Mouse (Mus musculus): ENCODE data around the gene Idh1. TPM values are rescaled to one million over a fixed set of nuclear protein-coding genes. Genes with fewer than 3 reads are reported as not detected.
A peak's percentile ranks its signal among the peaks of the same experiment; 100 is the strongest.

The Idh1 gene
- total and polyA plus RNA-seq, 2 experiments from 2014 or later: 240 to 408 TPM

DNA sequence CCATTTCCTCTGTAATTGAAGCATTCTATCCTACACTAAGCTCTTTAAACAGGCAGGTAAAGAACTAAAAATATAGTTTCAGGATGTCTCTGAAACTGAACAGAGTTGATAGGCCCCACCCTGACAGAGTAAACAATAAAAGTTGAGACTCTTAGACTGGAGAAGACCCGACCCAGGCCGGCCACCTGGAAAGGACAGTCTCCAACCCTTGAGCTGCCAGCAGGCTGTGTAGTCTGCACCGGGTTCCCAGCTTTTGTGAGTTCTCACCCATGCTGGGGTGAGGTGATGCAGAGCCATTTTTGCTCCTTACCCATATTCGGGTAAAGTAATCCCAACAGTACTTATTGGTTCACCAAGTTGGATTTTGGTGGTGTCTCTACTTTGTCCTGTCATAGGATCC, 10.1 kb downstream of the Idh1 start:
- Histone ChIP-seq H3K4me2 (ENCODE audit: low read depth, low read length, poor library complexity, severe bottlenecking) (peak overlapping the region; percentile 15; the same call in 1 of the 2 replicates), H3K4me3 (ENCODE audit: low read depth, low read length) (no peak overlapping the region), H3K9me3 (ENCODE audit: low read length) (no peaks in the 10 kb centered on the region), H3K27ac (ENCODE audit: low read depth, low read length) (no peak overlapping the region), H3K4me1 (ENCODE audit: insufficient read depth, low read length) (peaks cover 9% of the 10 kb centered on the region; the same call in 1 of the 2 replicates), H3K36me3 (ENCODE audit: insufficient read depth, low read length) (peaks cover 9% of the 10 kb centered on the region), H3K9ac (replicated peaks; ENCODE audit: low read length, poor library complexity, severe bottlenecking) (no peak overlapping the region), H3K27me3 (ENCODE audit: insufficient read depth, low read length) (no peaks in the 10 kb centered on the region)
- ATAC-seq (ENCODE audit: low FRiP score) (no peak), DNase-seq (ENCODE audit: low spot score) (no peak)
- TF ChIP-seq CTCF (IDR thresholded peaks at IDR 0.05): no peak
- WGBS: 74% methylated on average over 4 of the region's 4 CpGs

GRCm38 (mm10) chr1:65173716-65174115, 12.6 kb downstream of the Idh1 start:
- DNase-seq (ENCODE audit: low spot score) (no peak), ATAC-seq (ENCODE audit: low FRiP score) (no peak)
- Histone ChIP-seq H3K27me3 (ENCODE audit: insufficient read depth, low read length) (no peaks in the 10 kb centered on the region), H3K4me3 (ENCODE audit: low read depth, low read length) (no peak overlapping the region), H3K9ac (replicated peaks; ENCODE audit: low read length, poor library complexity, severe bottlenecking) (no peak overlapping the region), H3K9me3 (ENCODE audit: low read length) (no peaks in the 10 kb centered on the region), H3K4me2 (ENCODE audit: low read depth, low read length, poor library complexity, severe bottlenecking) (no peak overlapping the region), H3K27ac (ENCODE audit: low read depth, low read length) (no peak overlapping the region), H3K36me3 (ENCODE audit: insufficient read depth, low read length) (peaks cover 17% of the 10 kb centered on the region), H3K4me1 (ENCODE audit: insufficient read depth, low read length) (peaks cover 9% of the 10 kb centered on the region; the same call in 1 of the 2 replicates)
- WGBS: 100% methylated on average over 2 of the region's 2 CpGs
- no peak for TF ChIP-seq CTCF (IDR thresholded peaks at IDR 0.05)

DNA sequence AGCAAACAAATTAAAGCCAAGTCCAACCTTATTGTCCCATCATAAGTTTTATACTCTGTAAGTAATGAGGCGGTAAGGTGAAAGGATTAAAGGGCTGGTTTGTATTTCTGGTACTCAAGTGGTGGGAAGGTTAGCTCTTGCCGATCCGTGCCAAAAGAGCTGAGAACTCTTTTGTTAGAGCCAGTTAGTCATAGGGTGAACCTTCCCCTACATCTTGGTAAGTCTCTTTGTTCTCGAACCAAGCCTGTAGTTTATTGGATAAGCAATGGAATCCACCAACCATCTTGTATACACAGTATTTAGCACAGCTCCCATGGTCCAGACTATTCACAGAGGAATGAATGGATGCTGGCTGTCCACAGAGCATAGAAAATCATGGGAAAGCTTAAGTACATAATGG, 14.7 kb downstream of the Idh1 start:
- TF ChIP-seq CTCF (IDR thresholded peaks at IDR 0.05): no peak
- no peak for DNase-seq (ENCODE audit: low spot score)
- no peaks in the 10 kb centered on the region for H3K9me3 ChIP-seq (ENCODE audit: low read length)

DNA sequence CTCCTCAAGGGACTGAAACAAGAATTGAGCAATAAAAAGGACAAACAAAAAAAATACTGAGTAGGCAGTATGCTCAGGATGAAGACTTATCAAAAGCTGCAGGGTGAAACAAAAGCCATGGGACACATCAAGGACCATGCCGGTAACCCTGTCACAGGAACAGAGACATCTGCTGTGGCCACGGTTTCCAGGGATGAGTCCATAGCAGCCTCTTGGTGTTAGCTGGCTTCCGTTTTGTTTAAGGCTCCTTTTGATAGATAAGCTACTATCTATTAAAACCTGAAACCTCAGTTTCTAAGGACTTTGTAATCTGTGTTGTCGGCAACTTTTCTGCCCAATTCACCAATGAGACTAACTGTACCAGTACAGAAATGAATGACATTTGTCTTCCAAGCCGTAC, 16.4 kb downstream of the Idh1 start:
- Histone ChIP-seq H3K4me1 (ENCODE audit: insufficient read depth, low read length) (no peaks in the 10 kb centered on the region), H3K27ac (ENCODE audit: low read depth, low read length) (no peak overlapping the region), H3K27me3 (ENCODE audit: insufficient read depth, low read length) (no peaks in the 10 kb centered on the region), H3K4me2 (ENCODE audit: low read depth, low read length, poor library complexity, severe bottlenecking) (no peak overlapping the region), H3K9ac (replicated peaks; ENCODE audit: low read length, poor library complexity, severe bottlenecking) (no peak overlapping the region), H3K36me3 (ENCODE audit: insufficient read depth, low read length) (peaks cover 40% of the 10 kb centered on the region), H3K9me3 (ENCODE audit: low read length) (no peaks in the 10 kb centered on the region), H3K4me3 (ENCODE audit: low read depth, low read length) (no peak overlapping the region)
- no peak for TF ChIP-seq CTCF (IDR thresholded peaks at IDR 0.05)
- no peak for ATAC-seq (ENCODE audit: low FRiP score)
- 89% methylated on average over 5 of the region's 5 CpGs for WGBS
- DNase-seq (ENCODE audit: low spot score): no peak

More for the DNA sequence above, 14.7 kb downstream of the Idh1 start:
- Histone ChIP-seq H3K36me3 (ENCODE audit: insufficient read depth, low read length) (peaks cover 33% of the 10 kb centered on the region), H3K27me3 (ENCODE audit: insufficient read depth, low read length) (no peaks in the 10 kb centered on the region), H3K4me2 (ENCODE audit: low read depth, low read length, poor library complexity, severe bottlenecking) (no peak overlapping the region), H3K4me1 (ENCODE audit: insufficient read depth, low read length) (peaks cover 9% of the 10 kb centered on the region; the same call in 1 of the 2 replicates), H3K9ac (replicated peaks; ENCODE audit: low read length, poor library complexity, severe bottlenecking) (no peak overlapping the region), H3K27ac (ENCODE audit: low read depth, low read length) (no peak overlapping the region), H3K4me3 (ENCODE audit: low read depth, low read length) (no peak overlapping the region)
- WGBS: 57% methylated on average over 4 of the region's 4 CpGs
- no peak for ATAC-seq (ENCODE audit: low FRiP score)

DNA sequence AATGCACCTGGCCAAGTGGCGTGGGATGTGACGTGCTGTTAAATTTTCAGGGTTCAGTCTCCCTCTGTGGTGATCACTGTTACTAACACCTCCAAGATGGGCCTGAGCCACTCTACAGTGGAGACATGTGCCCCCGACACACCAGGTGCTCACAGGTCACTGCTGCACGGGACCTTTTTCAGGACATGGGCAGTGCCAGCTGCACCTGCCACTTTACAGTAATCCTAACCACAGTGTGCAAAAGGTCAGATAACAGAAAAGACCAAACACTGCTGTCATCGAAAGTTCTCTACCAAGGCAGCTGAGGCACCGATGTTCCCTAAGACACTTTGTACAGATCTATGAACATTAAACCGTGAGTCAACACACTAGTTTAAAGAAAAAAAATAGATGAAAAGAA, 16.8 kb downstream of the Idh1 start:
- ATAC-seq (ENCODE audit: low FRiP score): no peak
- H3K27me3 ChIP-seq (ENCODE audit: insufficient read depth, low read length): no peaks in the 10 kb centered on the region
- H3K4me2 ChIP-seq (ENCODE audit: low read depth, low read length, poor library complexity, severe bottlenecking): no peak overlapping the region
- TF ChIP-seq CTCF (IDR thresholded peaks at IDR 0.05): no peak
- no peak overlapping the region for H3K27ac ChIP-seq (ENCODE audit: low read depth, low read length)
- no peak for DNase-seq (ENCODE audit: low spot score)
- no peak overlapping the region for H3K4me3 ChIP-seq (ENCODE audit: low read depth, low read length)
- WGBS: 92% methylated on average over 7 of the region's 7 CpGs
- H3K9me3 ChIP-seq (ENCODE audit: low read length): no peaks in the 10 kb centered on the region
- no peaks in the 10 kb centered on the region for H3K4me1 ChIP-seq (ENCODE audit: insufficient read depth, low read length)
- H3K36me3 ChIP-seq (ENCODE audit: insufficient read depth, low read length): peaks cover 44% of the 10 kb centered on the region
- no peak overlapping the region for H3K9ac ChIP-seq (replicated peaks; ENCODE audit: low read length, poor library complexity, severe bottlenecking)

GRCm38 (mm10) chr1:65167496-65167895, 18.8 kb downstream of the Idh1 start:
- ATAC-seq (ENCODE audit: low FRiP score): no peak
- no peaks in the 10 kb centered on the region for H3K9me3 ChIP-seq (ENCODE audit: low read length)
- WGBS: 90% methylated on average over 1 of the region's 1 CpGs
- no peak for TF ChIP-seq CTCF (IDR thresholded peaks at IDR 0.05)
- H3K36me3 ChIP-seq (ENCODE audit: insufficient read depth, low read length): peaks cover 58% of the 10 kb centered on the region
- no peak overlapping the region for H3K9ac ChIP-seq (replicated peaks; ENCODE audit: low read length, poor library complexity, severe bottlenecking)
- H3K4me1 ChIP-seq (ENCODE audit: insufficient read depth, low read length): no peaks in the 10 kb centered on the region
- no peak overlapping the region for H3K4me3 ChIP-seq (ENCODE audit: low read depth, low read length)
- no peak overlapping the region for H3K4me2 ChIP-seq (ENCODE audit: low read depth, low read length, poor library complexity, severe bottlenecking)
- no peak overlapping the region for H3K27ac ChIP-seq (ENCODE audit: low read depth, low read length)
- no peaks in the 10 kb centered on the region for H3K27me3 ChIP-seq (ENCODE audit: insufficient read depth, low read length)
- no peak for DNase-seq (ENCODE audit: low spot score)
